Mouse (Mus musculus) ES-CJ7 (cell line): ENCODE measurements around the gene Golgb1.
A peak's percentile ranks its signal among the peaks of the same experiment; 100 is the strongest.
"Not testable (repeated sequence)": the region's sequence is repeated elsewhere in the genome, so short reads cannot be mapped to it uniquely, and the experiment has no call there.

Experiments used
- DNase-seq: peaks from one replicate; pipeline ENCODE4 v3.0.0; 2011; ENCODE audit warnings: low read depth, low spot score

Golgb1 gene

DNA sequence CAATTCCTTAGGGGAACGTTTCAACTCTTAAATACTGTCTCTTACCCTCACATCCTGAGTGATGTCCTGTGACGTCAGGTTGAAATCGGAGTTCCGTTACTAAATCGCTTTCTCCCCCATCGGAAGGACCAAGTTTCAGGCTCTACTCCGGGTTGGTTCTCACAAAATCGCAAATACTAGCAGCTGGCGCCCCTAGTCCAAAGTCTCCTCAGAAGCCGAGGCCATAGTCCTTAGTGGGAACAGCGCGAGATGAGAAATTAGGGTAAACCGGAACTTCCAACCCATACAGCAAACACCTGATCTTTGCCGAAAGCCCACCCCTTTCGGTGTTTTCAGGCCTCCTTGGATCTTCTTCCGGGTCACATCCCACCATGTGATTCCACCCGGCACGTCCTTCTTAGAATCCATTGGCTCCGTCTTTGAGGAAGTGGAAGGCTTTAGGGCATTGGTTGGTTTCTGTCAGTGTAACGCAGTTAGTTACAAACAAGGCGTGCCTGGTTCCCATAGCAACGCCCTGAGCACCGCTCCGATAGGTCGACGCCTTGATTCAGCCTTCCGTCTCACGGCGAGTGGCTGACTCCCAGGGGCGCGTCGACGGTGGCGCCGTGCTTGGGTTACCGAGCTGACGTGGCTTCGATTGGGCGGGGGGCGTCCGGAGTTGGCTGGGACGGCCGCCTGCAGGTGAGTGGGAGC is at the start of gene Golgb1, which contains the start of gene Eaf2:
Gene Golgb1, plus strand, starts transcription at position 558 of the 693 bp plus-strand sequence.
Gene Eaf2, minus strand, starts transcription at position 421 of the 693 bp plus-strand sequence.
- DNase-seq: peak; percentile 100

GRCm38 (mm10) chr16:36827611-36828053 is 47.3 kb upstream of the Golgb1 start:
- DNase-seq: peak; percentile 12

GRCm38 (mm10) chr16:36828054-36828786 is 46.7 kb upstream of the Golgb1 start, which contains the start of gene Iqcb1:
TSS of gene Iqcb1 (plus strand) at chr16:36828385.
- DNase-seq: peak; percentile 80

GRCm38 (mm10) chr16:36828820-36829219 is 46.1 kb upstream of the Golgb1 start:
- peak; percentile 13 for DNase-seq

- DNase-seq: not testable (repeated sequence)
These were observed 28.0 kb upstream of the Golgb1 start for GRCm38 (mm10) chr16:36846894-36847293.

- no peak for DNase-seq
These were observed 23.7 kb upstream of the Golgb1 start for GRCm38 (mm10) chr16:36851202-36851601.

- no peak for DNase-seq
These were observed 11.4 kb upstream of the Golgb1 start for GRCm38 (mm10) chr16:36863585-36863984.

DNA sequence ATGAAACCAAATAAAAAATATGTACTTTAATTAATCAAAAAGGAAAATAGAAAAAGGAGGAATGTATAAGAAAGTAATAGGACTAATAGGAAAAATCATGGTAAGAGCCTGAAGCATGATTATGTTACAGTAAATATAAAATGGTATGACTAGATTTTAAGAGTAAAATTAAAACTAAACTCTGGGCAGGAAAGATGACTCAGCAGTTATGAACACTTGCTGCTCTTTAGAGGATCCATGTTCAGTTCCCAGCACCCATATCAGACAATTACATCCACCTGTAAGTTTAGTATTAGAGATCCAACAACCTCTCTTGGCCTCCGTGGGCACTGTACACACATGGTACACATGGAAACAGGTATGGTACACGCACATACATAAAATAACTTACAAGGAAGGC is 5.5 kb upstream of the Golgb1 start:
- DNase-seq: no peak

DNA sequence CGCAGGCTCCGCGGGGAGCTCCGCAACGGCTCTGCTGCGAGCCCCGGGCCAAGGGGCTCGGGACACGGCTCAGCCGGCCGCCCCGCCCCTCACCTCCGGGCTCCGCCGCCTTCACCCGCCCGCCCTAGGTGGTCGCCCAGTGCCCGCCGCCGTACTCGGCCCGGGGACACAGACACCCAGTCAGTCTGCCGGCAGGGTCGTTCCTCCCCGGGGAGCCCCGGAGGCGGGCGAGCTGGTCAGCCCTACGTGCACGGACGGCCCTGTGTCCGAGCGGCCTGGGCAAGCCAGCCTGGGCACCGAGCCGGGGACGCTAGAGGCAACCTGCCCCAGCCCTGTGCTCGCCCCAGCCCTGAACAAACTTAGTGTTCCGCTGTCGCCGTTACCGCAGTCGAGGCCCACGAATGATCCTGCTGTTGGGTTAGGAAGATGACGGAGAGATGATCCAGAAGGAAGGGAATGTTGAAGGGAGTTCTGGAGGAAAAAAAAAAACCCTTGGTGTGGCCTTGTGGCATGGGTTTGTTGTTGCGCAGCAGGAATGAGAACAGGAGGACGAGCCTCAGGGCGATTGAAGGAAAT is 424 bp downstream of the Golgb1 start:
- DNase-seq: peak; percentile 12

DNA sequence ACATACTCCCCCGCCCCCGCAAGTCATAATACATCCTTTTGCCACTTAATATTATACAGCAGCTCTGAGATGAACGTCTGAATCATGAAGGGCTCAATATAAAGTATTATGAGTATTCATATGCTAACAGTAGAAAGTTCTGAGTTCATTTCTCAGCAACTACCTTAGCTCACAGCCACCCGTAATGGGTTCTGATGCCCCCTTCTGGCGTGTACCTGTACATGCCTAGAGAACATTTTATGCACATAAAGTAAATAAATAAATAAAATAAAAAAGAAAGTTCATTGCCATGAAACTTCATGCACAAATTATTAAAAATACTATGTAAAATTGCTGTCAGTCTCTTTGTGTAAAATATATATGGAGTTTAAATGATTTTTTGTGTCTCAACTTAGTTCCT is 2.4 kb downstream of the Golgb1 start:
- no peak for DNase-seq

DNA sequence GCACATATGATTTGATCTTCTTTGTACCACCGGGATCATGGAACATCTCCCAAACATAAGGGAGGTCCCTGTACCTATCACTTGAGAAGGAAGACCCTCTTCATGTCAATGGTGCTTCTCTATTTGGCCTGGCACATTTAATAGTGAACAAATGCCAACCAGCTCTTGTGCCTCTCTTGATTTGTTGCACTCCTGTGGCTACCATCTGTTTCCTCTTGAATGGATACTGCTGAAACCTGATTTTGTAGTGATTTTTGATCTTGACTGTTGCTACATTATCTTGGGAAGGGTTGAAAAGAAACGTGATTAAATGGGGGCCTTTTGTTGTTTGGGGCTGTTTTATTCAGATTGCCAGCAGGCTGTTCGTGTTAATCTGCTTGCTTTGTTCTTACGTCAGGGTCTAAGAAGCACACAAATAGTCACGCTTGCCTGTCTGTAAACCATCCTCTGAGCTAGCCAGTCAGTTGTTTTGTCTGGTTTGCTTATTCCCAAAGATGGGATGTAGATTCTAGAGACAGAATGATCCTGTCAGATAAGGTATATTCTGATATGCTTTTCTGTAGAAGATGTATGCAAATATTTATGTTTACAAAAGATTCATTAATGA is 7.9 kb downstream of the Golgb1 start:
- no peak for DNase-seq

GRCm38 (mm10) chr16:36884881-36885280 is 9.9 kb downstream of the Golgb1 start:
- DNase-seq: peak; percentile 66

DNA sequence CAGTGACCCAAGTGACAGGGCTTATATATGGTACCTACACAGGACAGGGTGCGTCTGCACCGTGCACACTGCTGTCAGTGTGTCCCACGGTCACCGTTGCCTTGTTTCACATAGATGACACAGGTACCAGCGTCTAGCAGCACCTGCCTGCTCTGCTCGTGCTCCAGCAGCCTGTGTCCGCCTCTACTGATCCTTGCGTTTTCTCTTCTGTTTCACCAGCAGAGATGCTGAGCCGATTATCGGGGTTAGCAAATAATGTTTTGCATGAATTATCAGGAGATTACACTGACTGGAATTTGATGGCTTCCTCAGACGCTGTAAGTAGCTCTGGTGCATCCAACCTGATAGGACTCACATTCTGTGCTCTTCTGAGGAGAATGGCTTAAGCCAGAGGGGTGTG is 11.0 kb downstream of the Golgb1 start:
- no peak for DNase-seq

- peak; percentile 85 for DNase-seq
These were observed 12.6 kb downstream of the Golgb1 start for GRCm38 (mm10) chr16:36887546-36887945.

DNA sequence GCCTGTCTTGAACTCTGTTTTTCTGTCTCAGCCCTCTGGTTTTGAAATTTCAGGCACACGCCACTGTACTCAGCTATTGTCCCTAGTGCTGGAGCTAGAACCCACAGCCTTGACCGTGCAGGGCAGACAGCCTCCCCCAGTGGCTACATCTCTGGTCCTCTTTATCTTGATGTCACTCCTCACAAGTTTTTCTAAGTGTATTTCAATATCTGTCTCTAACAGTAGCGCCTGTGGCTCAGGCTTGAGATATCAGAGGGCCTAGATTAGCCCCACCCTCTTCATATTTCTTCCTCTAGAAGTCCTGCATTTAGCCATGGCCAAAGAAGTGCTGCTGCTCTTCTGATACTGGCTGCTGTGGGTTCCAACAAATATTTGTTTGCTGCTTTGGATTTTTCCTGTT is 15.6 kb downstream of the Golgb1 start:
- no peak for DNase-seq

DNA sequence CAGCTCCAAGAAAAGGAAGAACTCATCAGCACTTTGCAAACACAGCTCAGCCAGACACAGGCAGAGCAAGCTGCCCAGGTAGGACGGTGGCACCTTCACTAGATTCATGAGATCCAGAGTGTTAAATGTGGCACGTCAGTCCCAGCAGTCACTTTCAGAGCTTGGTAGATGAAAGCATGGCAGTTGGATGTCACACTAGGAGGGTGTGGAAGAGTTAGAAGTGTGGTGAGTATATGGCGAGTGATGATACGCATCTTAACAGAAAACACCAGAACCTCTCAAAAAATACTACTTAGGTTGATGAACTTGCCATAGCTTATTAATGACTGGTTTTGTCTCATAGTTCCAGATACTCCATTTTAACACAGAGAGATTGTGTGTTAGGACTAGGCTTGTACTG is 16.5 kb downstream of the Golgb1 start:
- DNase-seq: no peak

GRCm38 (mm10) chr16:36893317-36893716 is 18.4 kb downstream of the Golgb1 start:
- no peak for DNase-seq

DNA sequence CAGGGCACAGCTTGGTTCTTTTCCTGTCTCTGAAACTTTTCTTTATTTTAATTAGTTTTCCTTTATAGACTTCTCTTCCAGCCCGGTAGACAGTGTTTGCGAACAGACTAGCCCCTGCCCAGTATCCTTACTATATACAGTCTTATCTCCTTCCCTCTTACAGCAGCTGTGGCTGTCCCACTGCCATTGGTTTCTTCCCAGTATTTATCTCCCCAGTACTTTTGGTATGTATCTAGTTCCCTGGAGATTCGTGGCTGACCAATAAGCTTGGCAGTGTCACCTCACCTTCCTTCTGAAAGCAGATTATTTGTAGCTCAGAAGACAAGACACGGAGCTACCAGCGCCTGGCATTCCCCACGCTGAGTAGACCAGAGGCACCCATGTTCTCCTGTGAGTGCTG is 21.8 kb downstream of the Golgb1 start:
- DNase-seq: no peak

GRCm38 (mm10) chr16:36903156-36903555 is 28.2 kb downstream of the Golgb1 start:
- no peak for DNase-seq

- DNase-seq: no peak
These were observed 37.0 kb downstream of the Golgb1 start for GRCm38 (mm10) chr16:36911909-36912308.

GRCm38 (mm10) chr16:36912311-36912710 is 37.4 kb downstream of the Golgb1 start:
- DNase-seq: no peak

- no peak for DNase-seq
These were observed 39.3 kb downstream of the Golgb1 start for GRCm38 (mm10) chr16:36914195-36914594.
